8 mouse cellular contexts compared by ENCODE assay signal in the genomic region with DNA sequence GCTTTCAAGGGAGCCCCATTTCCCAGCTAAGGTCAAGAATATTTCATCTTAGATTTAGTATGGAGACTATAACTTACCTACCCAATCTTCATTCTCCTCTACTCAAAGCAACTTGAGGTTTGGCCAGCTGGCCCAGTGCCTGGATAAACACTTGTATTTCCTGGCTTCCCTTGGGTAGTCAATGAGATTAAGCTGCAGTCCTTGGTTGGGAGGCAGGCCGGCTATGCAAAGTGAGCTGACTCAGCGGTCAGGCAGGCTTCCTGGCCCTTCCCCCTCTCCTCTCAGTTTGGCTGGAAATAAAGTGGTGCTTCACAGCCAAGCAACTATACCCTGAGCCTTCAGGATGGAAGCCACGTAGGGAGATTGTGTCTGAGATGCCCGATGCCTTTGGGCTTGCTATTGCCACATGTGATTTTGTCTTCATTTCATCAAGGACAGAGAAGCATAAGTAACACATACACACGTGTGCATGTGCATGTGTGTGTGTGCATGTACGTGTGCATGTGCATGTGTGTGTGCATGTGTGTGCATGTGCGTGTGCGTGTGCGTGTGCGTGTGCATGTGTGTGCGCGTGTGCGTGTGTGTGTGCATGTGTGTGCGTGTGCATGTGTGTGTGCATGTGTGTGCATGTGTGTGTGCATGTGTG.
A peak's percentile ranks its signal among the peaks of the same experiment; 100 is the strongest.
DNase-seq lines count a peak whose midpoint lies in the region; ATAC-seq and TF ChIP-seq lines count a peak whose summit lies in the region.

No protein-coding gene starts in this region.

- no peaks in the 10 kb centered on the region for H3K9me3 ChIP-seq in heart, embryonic 12.5 days (replicated peaks)
- no peaks in the 10 kb centered on the region for H3K9me3 ChIP-seq in kidney, embryonic 14.5 days (ENCODE audit: control insufficient read depth, low read length)
- H3K9me3 ChIP-seq in liver, embryonic 15.5 days (replicated peaks), result no peaks in the 10 kb centered on the region

- H3K27me3 ChIP-seq in heart, embryonic 12.5 days (replicated peaks), result no peaks in the 10 kb centered on the region
- H3K27me3 ChIP-seq in kidney, embryonic 14.5 days (ENCODE audit: control insufficient read depth, insufficient read depth, low read length), result no peaks in the 10 kb centered on the region
- no peaks in the 10 kb centered on the region for H3K27me3 ChIP-seq in liver, embryonic 15.5 days

- no peak overlapping the region for H3K27ac ChIP-seq in embryonic fibroblast, embryonic 13.5 days (ENCODE audit: insufficient read depth, low read length)
- peak overlapping the region; percentile 64 for H3K27ac ChIP-seq in heart, embryonic 12.5 days (ENCODE audit: poor library complexity, severe bottlenecking)
- H3K27ac ChIP-seq in kidney, embryonic 14.5 days (ENCODE audit: low read depth, low read length), result no peak overlapping the region
- H3K27ac ChIP-seq in liver, embryonic 15.5 days (replicated peaks), result no peak overlapping the region

- peak overlapping the region; percentile 59 for H3K4me2 ChIP-seq in heart, embryonic 12.5 days
- H3K4me2 ChIP-seq in kidney, embryonic 14.5 days (replicated peaks; ENCODE audit: low read depth, low read length), result no peak overlapping the region
- no peak overlapping the region for H3K4me2 ChIP-seq in liver, embryonic 15.5 days

- peak; percentile 90 for ATAC-seq in heart, embryonic 12.5 days (ENCODE audit: insufficient number of reproducible peaks, low FRiP score)
- ATAC-seq in kidney, embryonic 14.5 days (ENCODE audit: low FRiP score, low TSS enrichment), result peak; percentile 91
- peak; percentile 49; the same call in 1 of the 2 replicates for ATAC-seq in liver, embryonic 15.5 days (ENCODE audit: insufficient read depth)
- ATAC-seq in CD4-positive, CD25-positive, alpha-beta regulatory T cell, adult 4 months, result no peak

- no peaks in the 10 kb centered on the region for H3K36me3 ChIP-seq in heart, embryonic 12.5 days
- H3K36me3 ChIP-seq in kidney, embryonic 14.5 days (ENCODE audit: control insufficient read depth, insufficient read depth, low read length), result no peaks in the 10 kb centered on the region
- no peaks in the 10 kb centered on the region for H3K36me3 ChIP-seq in liver, embryonic 15.5 days (replicated peaks)

- no peak for TF ChIP-seq POLR2A in embryonic fibroblast, embryonic 13.5 days (IDR thresholded peaks at IDR 0.05; ENCODE audit: low read depth, low read length)

- 63% methylated on average over 14 of the region's 14 CpGs for WGBS in heart, embryonic 12.5 days
- WGBS in kidney, embryonic 14.5 days, result 67% methylated on average over 14 of the region's 14 CpGs
- WGBS in liver, embryonic 15.5 days (ENCODE audit: insufficient replicate concordance), result 62% methylated on average over 14 of the region's 14 CpGs

- peaks cover 6% of the 10 kb centered on the region for H3K4me1 ChIP-seq in embryonic fibroblast, embryonic 13.5 days (ENCODE audit: control insufficient read depth, insufficient read depth, low read length)
- peaks cover 19% of the 10 kb centered on the region for H3K4me1 ChIP-seq in heart, embryonic 12.5 days (replicated peaks)
- peaks cover 15% of the 10 kb centered on the region for H3K4me1 ChIP-seq in kidney, embryonic 14.5 days (ENCODE audit: control insufficient read depth, insufficient read depth, low read length)
- H3K4me1 ChIP-seq in liver, embryonic 15.5 days (replicated peaks), result peaks cover 8% of the 10 kb centered on the region; the same call in 1 of the 2 replicates

- DNase-seq in cerebellum, postnatal 10 days, result peak; percentile 74 to 82
- DNase-seq in cerebellum, adult 11-12 months, result no peak
- peak; percentile 70 for DNase-seq in ovary, adult 18-20 months (ENCODE audit: low spot score)

- TF ChIP-seq CTCF in embryonic fibroblast, embryonic 13.5 days (IDR thresholded peaks at IDR 0.05; ENCODE audit: borderline replicate concordance, insufficient read depth, low read length), result peak; percentile 42; the same call in 1 of the 2 replicates

- no peak overlapping the region for H3K9ac ChIP-seq in heart, embryonic 12.5 days
- H3K9ac ChIP-seq in kidney, embryonic 14.5 days (ENCODE audit: low read depth, low read length), result no peak overlapping the region
- H3K9ac ChIP-seq in liver, embryonic 15.5 days, result no peak overlapping the region

- H3K4me3 ChIP-seq in embryonic fibroblast, embryonic 13.5 days (ENCODE audit: insufficient read depth, low read length), result no peak overlapping the region
- H3K4me3 ChIP-seq in heart, embryonic 12.5 days, result no peak overlapping the region
- no peak overlapping the region for H3K4me3 ChIP-seq in kidney, embryonic 14.5 days (ENCODE audit: low read length)
- H3K4me3 ChIP-seq in liver, embryonic 15.5 days (replicated peaks), result no peak overlapping the region
